30 mouse cellular contexts compared by ENCODE assay signal in genomic region chr3:62352876-62353275, GRCm38 (mm10). TPM values are rescaled to one million over a fixed set of nuclear protein-coding genes. Genes with fewer than 3 reads are reported as not detected.
"Had no signal": no experiment of that assay in that cellular context is flagged by ENCODE, and none has a peak within 500 bp of the region (broad histone marks: within the 10 kb centered on the region; RNA-seq: fewer than 3 reads in every experiment).

No protein-coding gene starts in this region.

- H3K27ac ChIP-seq: embryonic facial prominence, embryonic 10.5 days; embryonic facial prominence, embryonic 12.5 days; embryonic facial prominence, embryonic 13.5 days; embryonic facial prominence, embryonic 15.5 days; forebrain, embryonic 10.5 days; forebrain, embryonic 12.5 days; forebrain, embryonic 13.5 days; forebrain, embryonic 15.5 days; gastrocnemius, adult 2 months; heart, adult 2 months had no signal

- DNase-seq: cerebellum, adult 8-10 months; cerebellum, adult 9-10 months; cerebellum, adult 9-11 months; cerebellum, postnatal 10 days; cerebellum, postnatal 14 days; cerebellum, postnatal 25 days; cerebellum, postnatal 36 days; embryo, embryonic 11 days; forebrain, postnatal 0 days; gastrocnemius, adult 2 months; gastrocnemius, postnatal 10 days; gastrocnemius, postnatal 14 days; gastrocnemius, postnatal 25 days; gastrocnemius, postnatal 36 days; heart, adult 11 months; heart, adult 18-20 months; heart, adult 2 months had no signal

- H3K9me3 ChIP-seq: embryonic facial prominence, embryonic 10.5 days; embryonic facial prominence, embryonic 12.5 days; embryonic facial prominence, embryonic 13.5 days; embryonic facial prominence, embryonic 15.5 days; forebrain, embryonic 10.5 days; forebrain, embryonic 12.5 days; forebrain, embryonic 13.5 days; forebrain, embryonic 15.5 days had no signal

- ATAC-seq: forebrain, embryonic 13.5 days; forebrain, embryonic 14.5 days; forebrain, embryonic 15.5 days; forebrain, embryonic 16.5 days; forebrain, postnatal 0 days had no signal

- H3K27me3 ChIP-seq: embryonic facial prominence, embryonic 12.5 days; embryonic facial prominence, embryonic 13.5 days; embryonic facial prominence, embryonic 15.5 days; forebrain, embryonic 12.5 days; forebrain, embryonic 13.5 days; forebrain, embryonic 15.5 days had no signal

- H3K4me2 ChIP-seq: embryonic facial prominence, embryonic 12.5 days; embryonic facial prominence, embryonic 13.5 days; embryonic facial prominence, embryonic 15.5 days; forebrain, embryonic 12.5 days; forebrain, embryonic 13.5 days; forebrain, embryonic 15.5 days had no signal

- H3K4me3 ChIP-seq: embryonic facial prominence, embryonic 10.5 days; embryonic facial prominence, embryonic 12.5 days; embryonic facial prominence, embryonic 13.5 days; embryonic facial prominence, embryonic 15.5 days; erythroblast, embryonic 14.5 days; forebrain, embryonic 10.5 days; forebrain, embryonic 12.5 days; forebrain, embryonic 13.5 days; forebrain, embryonic 15.5 days; gastrocnemius, adult 2 months; heart, adult 2 months had no signal

- H3K36me3 ChIP-seq: embryonic facial prominence, embryonic 12.5 days; embryonic facial prominence, embryonic 15.5 days; forebrain, embryonic 15.5 days had no signal

- H3K4me1 ChIP-seq: embryonic facial prominence, embryonic 10.5 days; embryonic facial prominence, embryonic 12.5 days; embryonic facial prominence, embryonic 13.5 days; embryonic facial prominence, embryonic 15.5 days; forebrain, embryonic 10.5 days; forebrain, embryonic 12.5 days; forebrain, embryonic 13.5 days; forebrain, embryonic 15.5 days had no signal

- H3K9ac ChIP-seq: embryonic facial prominence, embryonic 12.5 days; embryonic facial prominence, embryonic 13.5 days; embryonic facial prominence, embryonic 15.5 days; forebrain, embryonic 12.5 days; forebrain, embryonic 13.5 days; forebrain, embryonic 15.5 days; forebrain, postnatal 0 days had no signal

RNA-seq across cellular contexts. Expression of gene Arhgef26, which starts 14.7 kb away (rescaled TPM):
- total RNA-seq: common myeloid progenitor, adult 5-6 weeks; granulocyte monocyte progenitor cell, adult 5-6 weeks had no signal
